Mouse (Mus musculus) mature B cell (primary cell): ENCODE data around the gene Brf1.

Experiments
- in situ Hi-C: fragments of 300-500 bp; cut with MboI; formaldehyde crosslinking; loops from 2 replicates; pipeline ENCODE4 v1.14.3; 2019

Brf1 gene

DNA sequence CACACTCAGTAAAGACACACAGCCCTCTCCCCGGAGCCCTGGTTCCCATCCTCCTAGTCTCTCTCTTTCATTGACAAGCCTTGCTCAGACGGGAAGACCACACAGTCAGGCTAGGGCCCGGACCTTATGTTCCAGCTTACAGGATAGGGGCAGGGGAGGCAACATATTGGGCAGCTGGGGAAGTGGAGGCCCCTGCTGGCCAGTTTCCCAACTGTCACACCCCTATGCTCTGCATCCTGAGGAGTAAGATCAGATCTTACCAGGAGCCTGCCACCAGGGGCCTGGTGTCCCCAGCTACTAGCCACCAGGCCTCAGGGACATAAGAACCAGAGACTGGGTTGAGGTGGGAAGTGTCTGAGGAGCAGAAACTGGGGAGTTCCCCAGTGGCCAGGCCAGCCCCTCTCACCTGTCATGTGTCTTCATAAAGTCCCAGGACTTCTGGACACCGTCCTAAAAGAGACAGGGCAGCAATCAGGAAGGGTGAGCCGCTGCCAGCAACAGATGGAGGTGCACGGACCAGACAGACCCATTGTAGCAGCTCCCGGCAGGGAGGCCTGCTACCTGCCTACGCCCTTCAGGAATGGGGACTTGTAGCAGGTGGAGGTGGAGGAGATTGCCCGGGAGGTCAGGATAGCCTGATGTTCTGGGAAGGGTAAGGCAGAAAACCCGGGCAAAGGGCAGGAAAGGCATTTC lies 61.5 kb downstream of the Brf1 start:
- in situ Hi-C loops: no loop called here

DNA sequence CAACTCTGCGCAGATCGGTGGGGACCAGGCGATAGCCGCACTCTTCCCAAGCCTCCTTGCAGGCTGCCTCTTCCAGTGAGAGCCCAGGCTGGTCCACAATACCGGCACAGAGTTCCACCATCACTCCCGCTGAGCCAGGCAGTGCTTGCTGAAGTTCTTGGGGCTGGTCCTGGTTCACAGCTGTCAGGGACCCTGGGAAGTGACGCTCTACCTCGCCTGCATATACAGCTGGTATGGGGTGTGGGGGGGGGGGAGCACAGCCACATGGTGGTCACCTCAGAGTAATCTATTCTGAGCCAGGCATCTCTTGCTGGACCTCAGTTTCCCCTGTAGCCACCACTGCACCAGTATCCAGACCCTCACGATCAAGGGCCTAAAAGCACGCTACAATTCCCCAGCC lies 62.1 kb downstream of the Brf1 start:
- in situ Hi-C loops: no loop called here

DNA sequence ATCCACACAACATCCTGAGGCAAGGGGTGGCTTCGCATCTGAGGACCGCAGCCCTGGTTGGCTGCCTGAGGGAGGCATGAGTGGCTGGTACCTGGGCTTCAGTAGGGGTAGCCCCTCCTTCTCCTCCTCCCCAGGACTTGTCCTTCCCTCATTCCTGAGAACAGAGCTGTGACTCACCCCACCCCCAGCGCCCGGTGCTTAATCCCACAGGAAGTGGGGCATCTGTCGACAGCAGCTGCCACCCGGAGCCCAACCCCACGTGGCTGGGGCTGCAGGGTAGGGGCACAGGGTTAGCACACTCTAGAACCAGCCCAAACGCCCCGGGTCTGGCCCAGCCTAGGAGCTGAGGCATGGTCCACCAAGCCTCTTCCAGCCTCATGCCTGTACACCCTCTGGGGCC lies 62.6 kb downstream of the Brf1 start:
- in situ Hi-C loops: no loop called here

DNA sequence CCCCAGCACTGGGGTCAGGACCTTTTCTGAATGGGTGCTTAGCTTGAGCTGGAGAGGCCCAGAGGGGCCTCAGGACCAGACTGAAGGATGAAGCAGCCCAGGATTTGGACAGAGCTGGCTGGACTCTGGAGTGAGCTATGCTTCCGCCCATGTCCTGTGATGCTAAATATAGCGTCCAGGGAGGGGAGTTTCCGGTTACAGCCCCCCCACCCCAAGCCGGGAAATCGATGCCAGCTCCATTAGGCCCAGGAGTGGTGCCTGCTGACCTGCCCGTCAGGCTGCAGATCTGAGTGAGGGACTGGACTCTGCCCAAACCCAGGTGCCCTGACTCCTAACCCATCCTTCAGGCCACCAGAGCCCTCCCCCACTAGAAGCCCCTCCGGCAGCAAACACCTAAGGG lies 67.9 kb downstream of the Brf1 start:
- in situ Hi-C loops: no loop called here

DNA sequence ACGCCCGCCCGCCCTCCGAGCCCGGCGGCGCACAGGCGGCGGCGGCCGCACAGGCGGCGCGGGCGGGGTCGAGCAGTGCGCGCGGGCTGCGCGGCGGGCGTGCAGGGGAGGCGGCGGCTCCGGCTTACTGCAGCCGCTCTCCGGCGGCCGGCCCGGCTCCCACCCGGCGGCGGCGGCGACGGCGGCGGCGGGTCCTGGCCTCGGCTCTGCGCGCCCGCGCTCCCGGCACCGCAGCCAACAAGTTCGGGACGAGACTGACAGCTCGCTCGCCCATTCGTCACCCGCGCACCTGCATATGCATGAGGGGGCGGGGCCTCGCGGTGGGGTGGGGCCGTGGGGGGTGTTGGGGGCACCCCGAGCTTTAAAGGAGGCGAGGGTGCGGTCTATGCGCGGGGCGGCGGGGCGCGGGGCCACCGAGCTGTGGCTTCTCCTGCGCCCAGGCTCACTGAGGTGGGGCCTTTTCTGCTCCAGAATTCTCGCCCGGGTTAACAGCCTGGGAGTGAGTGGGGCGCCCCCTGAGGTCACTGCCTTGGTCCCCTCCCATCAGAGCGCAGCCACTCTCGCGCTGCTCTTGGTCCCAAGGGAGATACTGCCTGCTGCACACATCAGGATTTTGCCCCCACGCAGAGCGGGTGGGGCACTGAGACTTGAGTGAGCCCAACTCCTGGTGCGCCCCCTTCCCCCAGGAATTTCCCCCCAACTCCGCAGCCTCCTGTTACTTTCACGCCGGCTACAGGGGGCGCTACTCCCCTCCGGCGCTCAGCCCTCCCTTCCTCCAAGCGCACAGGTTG lies 70.7 kb downstream of the Brf1 start, which contains the start of gene Jag2:
Gene Jag2, minus strand, starts transcription at position 215 of the 791 bp plus-strand sequence.
- in situ Hi-C loops: no loop called here

DNA sequence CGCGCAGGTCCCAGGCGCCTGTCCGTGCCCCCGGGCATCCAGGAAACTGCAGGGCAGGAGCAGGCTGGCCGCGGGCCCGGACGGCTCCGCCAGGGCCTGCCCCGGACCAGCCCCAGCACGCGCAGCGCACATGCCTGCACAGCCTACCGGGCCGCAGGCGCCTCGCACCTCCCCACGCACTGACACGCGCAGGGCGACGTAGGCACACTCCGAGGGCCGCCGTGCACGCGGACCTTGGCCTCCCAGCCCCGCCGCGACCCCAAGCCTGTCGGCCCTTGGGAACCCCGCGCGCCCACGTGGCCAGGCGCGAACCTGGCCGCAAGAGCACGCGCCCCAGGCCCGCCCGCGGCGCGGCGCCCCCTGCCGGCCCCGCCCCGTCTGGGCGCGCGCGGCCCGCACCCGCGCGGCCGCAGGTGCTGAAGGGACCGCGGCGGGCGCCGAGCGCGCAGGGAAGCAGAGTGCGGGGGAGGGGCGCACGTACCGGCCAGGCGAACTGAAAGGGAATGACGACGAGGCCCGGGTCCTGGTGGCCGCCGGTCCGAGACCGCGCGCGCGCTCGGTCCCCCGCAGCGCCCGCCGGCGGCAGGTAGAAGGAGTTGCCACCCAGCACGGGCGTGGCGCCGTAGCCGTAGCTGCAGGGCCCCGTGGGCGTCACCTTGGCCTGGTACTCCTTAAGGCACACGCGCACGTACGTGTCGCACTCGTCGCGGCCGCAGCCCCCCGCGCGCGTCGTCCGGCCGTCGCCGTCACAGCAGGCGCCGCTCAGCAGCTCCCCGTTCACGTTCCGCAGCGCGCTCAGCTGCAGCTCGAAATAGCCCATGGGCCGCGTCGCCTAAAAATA lies 71.9 kb downstream of the Brf1 start:
- in situ Hi-C loops: no loop called here

DNA sequence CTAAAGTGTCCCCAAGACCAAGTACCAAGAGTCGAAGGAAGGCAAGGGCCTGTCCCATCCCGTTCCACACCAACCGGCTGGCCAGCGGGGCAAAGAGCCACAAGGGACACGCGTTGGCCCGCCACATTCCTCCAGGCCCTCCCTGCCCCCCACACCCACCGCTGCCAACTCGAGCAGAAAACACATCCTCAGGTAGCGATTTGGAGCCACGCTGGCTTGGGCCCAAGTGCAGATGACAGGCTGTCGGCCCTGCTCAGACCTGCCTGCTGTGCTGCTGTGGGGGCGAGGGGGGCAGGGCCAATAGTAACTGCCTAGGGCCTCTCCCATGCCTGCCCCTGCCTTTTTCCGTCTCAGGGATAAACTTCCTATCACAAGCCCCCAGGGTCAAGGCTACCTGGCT lies 73.2 kb downstream of the Brf1 start:
- in situ Hi-C loops: no loop called here

DNA sequence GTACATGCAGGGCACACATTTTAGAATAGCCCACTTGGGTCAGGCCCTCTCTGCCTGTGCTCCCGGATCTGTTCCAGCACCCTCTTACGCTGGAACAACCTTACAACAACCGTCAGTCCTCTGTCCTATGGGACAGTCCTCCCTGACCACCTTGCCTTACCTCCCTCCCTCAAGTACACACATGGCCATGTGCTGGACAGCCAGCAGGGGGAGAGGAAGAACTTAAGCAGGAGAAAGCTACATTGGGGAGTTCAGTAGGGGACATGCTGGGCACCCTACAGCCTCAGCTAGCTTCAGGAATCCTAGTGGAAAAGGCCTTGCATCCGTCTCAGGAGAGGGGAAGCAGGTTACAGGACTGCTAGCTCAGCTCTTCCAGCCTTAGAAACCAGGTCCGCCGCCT lies 74.6 kb downstream of the Brf1 start:
- in situ Hi-C loops: no loop called here

DNA sequence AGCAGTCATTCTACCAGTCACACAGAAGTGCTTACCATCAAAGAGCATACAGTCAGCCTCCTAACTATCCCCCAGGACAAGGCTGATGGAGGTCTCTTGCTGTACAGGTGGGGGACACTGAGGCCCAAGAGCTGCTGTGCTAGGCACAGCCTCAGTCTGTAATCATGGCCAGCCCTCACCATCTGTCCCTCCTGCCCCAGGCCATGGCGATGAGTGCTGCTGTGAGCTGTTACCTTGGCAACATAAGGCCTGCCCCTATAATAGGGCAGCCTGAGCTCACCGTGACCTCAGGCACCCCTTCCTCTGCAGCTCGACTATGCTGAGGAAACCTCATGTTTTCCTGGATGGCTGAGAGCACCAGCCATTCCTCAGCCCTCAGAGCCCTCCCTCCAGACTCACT lies 78.0 kb downstream of the Brf1 start:
- in situ Hi-C loops: no loop called here

DNA sequence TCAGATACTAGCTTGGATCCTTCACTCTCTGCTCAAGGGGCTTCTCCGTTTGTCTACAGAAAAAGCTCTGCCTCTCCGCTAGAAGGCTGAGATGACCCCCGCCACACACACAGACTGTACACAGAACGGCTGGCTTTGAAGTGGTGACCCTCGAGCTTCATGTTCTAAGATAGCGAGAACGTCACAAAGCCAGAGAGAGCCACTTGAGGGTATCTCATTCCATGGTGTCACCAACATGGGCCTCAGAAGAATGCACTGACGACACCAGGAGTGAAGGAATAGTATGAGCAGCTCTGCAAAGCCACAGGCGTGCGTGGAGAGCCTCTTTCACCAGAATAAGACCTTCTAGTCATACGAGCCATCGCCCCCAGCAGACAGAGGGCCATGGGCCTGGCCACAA lies 79.0 kb downstream of the Brf1 start:
- in situ Hi-C loops: no loop called here

DNA sequence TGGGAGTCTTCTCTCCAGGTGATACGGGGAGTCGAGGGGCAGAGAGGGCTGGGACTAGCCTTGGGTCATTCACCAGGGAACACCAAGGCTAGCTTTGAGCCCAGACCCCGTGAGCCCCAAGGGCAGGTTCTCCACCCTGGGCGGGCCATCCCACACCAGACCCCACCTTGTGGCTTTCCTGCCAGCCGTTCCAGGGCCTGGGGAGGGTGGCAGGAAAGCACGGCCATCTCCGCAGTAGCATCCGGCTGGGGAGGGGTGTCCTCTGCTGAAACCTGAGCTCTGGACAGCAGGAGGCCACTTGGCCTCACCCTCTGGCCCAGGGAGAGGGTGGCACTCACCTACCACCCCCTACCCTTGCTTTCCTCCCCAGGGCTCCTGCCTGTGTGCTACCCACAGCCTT lies 82.6 kb downstream of the Brf1 start:
- in situ Hi-C loops: no loop called here

DNA sequence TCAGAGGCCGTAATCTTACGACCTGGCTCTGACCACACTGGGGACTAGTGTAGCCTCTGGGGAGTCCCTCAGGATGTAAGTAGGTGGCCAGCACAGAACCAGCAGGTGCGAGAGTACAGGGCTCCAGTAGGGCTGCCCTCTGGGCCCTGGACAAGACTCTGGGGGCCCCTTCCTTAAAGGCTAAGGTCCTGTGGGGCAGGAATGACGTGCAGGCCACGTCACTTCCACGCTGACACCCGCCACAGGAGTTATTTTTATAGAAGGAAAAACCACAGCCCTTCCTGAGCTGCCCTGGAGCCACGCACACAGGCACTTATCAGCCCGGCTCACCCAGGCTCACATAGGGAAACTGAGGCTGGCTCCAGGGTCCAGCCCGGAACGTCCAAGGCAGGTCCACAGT lies 83.0 kb downstream of the Brf1 start:
- in situ Hi-C loops: no loop called here

DNA sequence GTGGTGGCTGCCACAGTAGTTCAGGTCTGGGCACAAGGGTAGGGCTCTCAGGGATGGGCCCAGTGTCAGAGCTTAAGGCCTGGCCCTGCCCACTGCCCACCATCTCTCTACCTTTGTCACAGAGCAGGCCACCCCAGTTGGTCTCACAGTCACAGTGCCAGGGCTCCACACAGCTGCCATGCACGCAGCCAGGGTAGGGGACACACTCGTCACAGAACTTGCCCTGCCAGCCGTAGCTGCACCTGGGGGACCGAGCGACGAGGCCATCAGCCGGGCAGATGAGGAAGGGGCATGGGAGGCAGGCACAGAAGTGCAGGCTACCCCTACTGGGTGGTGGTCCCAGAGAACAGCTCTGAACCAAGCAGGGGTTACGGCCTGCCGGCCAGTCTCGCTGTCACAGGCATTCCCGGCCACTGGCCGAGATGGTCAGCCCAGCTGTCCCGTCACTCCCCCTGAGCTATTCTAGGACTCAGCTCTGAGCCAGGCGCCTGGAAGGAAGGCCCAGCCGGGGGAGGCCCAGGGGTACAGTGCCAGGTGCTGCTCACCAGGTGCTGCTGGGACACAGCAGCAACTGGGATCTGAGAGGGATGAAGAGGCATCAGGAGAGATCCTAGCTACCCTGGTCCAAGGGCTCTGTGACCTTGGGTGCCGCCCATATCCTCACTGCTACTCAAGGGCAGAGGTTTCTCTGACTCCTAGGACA lies 83.7 kb downstream of the Brf1 start:
- in situ Hi-C loops: no loop called here

DNA sequence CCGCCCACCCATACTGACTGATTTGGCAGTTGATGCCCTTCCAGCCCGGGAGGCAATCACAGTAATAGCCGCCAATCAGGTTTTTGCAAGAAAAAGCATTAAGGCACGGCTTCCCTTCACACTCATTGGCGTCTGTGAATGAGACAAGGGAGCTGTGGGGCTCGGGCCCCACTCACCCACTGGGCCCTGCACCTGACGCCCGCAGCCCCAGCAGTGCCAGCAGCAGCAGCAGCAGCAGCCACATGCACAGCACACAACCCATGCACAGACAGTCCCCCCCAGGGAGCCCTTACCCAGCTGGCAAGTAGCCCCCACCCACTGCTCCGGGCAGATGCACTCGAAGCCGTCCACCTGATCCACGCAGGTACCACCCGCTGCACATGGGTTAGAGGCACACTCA lies 84.9 kb downstream of the Brf1 start:
- in situ Hi-C loops: no loop called here

DNA sequence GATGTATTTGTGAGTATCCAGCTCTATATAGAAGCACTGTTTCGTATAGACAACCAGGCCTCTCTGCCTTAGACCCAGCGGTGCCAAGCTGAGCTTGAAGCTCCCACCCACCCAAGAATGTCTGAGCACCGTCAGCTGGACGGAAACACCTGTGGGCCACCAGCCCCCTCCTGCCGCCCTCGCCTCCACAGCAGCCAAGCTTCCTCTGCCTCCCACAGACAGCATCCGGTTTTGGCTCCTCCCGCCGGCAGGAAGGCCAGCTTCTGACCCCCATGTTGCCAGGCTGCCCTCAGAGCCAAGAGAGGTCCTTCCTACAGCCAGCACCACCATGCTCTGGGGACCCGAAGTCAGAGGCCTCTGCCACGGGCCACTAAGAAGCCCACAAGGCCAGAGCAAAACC lies 86.0 kb downstream of the Brf1 start:
- in situ Hi-C loops: no loop called here

DNA sequence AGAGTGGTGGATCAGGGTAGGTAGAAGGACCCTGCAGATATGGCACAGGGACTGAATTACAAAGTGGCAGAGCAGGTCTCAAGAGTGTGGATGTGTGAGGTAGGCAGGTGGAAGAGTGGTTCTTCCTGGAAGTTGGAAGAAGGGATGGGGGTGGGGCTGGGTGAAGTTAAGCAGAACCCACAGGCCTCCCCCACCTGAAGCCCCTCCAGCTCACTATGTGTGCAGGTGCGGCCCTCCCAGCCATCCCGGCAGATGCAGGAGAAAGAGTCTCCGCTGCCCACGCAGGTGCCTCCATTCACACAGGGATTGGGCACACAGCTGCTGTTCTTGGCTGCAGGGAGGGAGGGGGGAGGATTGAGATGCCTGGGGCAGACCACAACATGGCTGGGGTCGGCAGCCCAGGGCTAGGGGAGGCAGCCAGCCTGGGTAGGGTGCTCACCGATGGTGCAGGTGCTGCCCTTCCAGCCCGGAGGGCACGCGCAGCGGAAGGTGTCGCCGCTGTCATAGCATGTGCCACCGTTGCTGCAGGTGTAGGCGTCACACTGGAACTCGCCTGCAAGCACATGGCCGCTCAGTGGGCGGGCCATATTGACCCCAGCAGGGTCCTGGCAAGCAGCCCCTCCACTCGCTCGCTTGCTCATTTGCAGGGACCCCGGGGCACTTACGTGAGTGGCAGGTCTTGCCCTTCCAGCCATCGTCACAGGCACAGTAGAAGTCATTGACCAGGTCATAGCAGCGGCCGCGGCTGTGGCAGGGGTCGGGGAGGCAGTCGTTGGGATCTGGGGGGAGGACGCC lies 87.4 kb downstream of the Brf1 start:
- in situ Hi-C loops: no loop called here

DNA sequence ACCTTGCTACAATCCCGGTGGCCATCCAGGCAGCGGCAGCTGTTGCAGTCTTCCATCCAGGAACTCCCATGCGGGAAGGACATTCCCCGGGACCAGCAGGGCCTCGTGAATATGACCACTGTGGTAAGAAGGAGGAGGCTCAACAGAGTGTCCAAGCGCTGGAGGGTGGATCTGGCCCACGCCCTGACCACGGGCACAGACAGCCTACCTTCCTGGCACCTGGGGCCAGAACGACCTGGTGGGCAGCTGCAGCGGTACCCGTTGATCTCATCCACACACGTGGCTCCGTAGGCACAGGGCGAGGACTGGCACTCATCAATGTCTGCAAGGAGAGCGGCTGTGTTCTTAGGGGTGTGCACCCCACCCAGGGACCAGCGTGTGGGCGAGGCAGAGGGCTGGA lies 88.8 kb downstream of the Brf1 start:
- in situ Hi-C loops: no loop called here
